Mouse (Mus musculus) G1E (cell line): ENCODE data around the gene Timm50.

Experiments used
- CTCF ChIP-seq: IDR thresholded peaks from 2 replicates; pipeline ENCODE4 v1.5.1; 2012; ENCODE audit warnings: low read depth, low read length, inconsistent platforms, mixed read lengths
- TAL1 ChIP-seq: conservative IDR thresholded peaks from 2 replicates; pipeline ENCODE4 v1.6.1; 2012; ENCODE audit warnings: low read depth, low read length, inconsistent platforms, mixed read lengths

DNA sequence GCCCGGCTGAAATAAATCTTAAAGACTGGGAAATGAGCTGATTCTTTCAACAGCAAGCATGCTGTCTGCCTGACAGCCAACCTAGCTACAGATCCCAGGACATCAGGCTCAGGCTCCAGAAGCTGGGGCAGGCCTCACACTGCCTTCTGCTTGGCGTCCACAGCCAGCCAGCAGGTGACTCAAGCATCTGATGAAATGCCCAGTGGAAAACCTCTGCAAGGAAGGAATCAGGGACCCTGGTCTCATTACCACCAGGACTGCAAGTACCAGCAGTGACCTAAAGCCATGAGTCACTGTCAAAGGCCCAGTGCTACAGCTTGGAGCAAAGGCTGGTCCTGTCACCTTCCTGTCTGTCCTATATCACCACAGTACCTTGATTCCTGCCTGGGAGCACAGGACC, 23.6 kb upstream of the Timm50 start:
- TF ChIP-seq CTCF: no peak
- no peak for TF ChIP-seq TAL1
